Mouse (Mus musculus): ENCODE measurements around the gene Ypel3. TPM values are rescaled to one million over a fixed set of nuclear protein-coding genes. Genes with fewer than 3 reads are reported as not detected.

Ypel3 gene
- polyA plus RNA-seq, 1 experiment from 2014 or later: 119 TPM

DNA sequence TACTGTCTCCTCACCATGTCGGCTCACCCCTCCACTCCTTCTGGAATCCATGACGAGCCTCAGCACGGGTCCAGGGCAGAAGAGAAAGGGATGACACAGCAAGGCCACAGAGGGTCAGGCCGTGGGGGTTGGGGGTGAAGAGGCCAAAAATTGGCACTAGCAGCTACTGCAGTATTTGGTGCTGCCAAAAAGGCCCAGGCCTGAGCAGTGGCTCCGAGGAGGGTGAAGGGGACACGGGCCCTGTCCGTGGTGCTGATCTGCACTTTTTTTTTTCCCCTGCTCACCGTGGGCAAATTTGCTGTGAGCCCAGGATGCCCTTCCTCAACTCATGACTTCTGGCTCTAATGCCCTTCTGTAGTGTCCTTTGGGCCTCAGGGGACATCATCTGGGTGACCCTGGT is 48.6 kb downstream of the Ypel3 start:
- H3K36me3 ChIP-seq (ENCODE audit: control insufficient read depth, insufficient read depth): no peaks in the 10 kb centered on the region
- H3K9ac ChIP-seq (ENCODE audit: low read depth, low read length): no peak overlapping the region
- H3K27ac ChIP-seq (ENCODE audit: low read length): no peak overlapping the region
- H3K27me3 ChIP-seq (ENCODE audit: control insufficient read depth, insufficient read depth, low read depth, low read length): peaks cover 21% of the 10 kb centered on the region
- H3K4me3 ChIP-seq (ENCODE audit: low read depth, low read length): no peak overlapping the region
- no peaks in the 10 kb centered on the region for H3K4me1 ChIP-seq (ENCODE audit: control insufficient read depth, low read depth, low read length)
- H3K4me2 ChIP-seq (ENCODE audit: low read depth, low read length): no peak overlapping the region
- no peak for ATAC-seq (ENCODE audit: low read depth)
- H3K9me3 ChIP-seq (replicated peaks; ENCODE audit: control insufficient read depth, low read length): no peaks in the 10 kb centered on the region
- 19% methylated on average over 8 of the region's 8 CpGs for WGBS (ENCODE audit: insufficient replicate concordance)

DNA sequence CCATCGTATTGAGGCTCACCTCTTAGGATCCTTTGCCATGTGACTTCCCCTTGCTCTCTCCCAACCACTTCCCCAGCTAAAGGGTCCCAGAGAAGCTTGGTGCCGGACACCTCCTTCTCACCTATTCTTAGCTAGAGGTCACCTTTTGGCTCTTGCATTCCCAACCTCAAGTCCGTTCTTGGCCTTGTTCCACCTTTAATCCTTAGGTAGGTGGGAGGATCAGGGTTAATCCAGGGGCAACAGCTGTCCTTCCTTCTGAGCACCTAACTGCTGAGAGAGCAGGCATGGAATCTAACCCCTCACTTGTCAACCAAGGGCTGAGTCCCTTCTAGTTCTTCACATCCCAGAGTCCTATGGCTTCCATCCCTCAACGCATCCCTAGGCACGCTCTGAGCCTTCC is 49.2 kb downstream of the Ypel3 start:
- no peaks in the 10 kb centered on the region for H3K4me1 ChIP-seq (ENCODE audit: control insufficient read depth, low read depth, low read length)
- peaks cover 21% of the 10 kb centered on the region for H3K27me3 ChIP-seq (ENCODE audit: control insufficient read depth, insufficient read depth, low read depth, low read length)
- no peaks in the 10 kb centered on the region for H3K36me3 ChIP-seq (ENCODE audit: control insufficient read depth, insufficient read depth)
- no peak overlapping the region for H3K27ac ChIP-seq (ENCODE audit: low read length)
- H3K9ac ChIP-seq (ENCODE audit: low read depth, low read length): no peak overlapping the region
- no peak overlapping the region for H3K4me2 ChIP-seq (ENCODE audit: low read depth, low read length)
- ATAC-seq (ENCODE audit: low read depth): no peak
- 56% methylated on average over 5 of the region's 5 CpGs for WGBS (ENCODE audit: insufficient replicate concordance)
- H3K9me3 ChIP-seq (replicated peaks; ENCODE audit: control insufficient read depth, low read length): no peaks in the 10 kb centered on the region
- H3K4me3 ChIP-seq (ENCODE audit: low read depth, low read length): no peak overlapping the region

Other genes starting within 250 kb of the Ypel3 start
- 87.8 and 93.1 TPM in 2 replicates for gene Eif3c, start 210.5 kb upstream of the Ypel3 start, polyA plus RNA-seq (2015; fragmentation: Nextera tagmentation; extraction: Ambion mirVana)
- 2.3 and 2.4 TPM in 2 replicates for gene Apobr, start 192.0 kb upstream of the Ypel3 start, polyA plus RNA-seq (2015; fragmentation: Nextera tagmentation; extraction: Ambion mirVana)
- 11.7 and 11.9 TPM in 2 replicates for gene Cln3, start 191.1 kb upstream of the Ypel3 start, polyA plus RNA-seq (2015; fragmentation: Nextera tagmentation; extraction: Ambion mirVana)
- 0.09 and 0.27 TPM in 2 replicates for gene Il27, start 182.0 kb upstream of the Ypel3 start, polyA plus RNA-seq (2015; fragmentation: Nextera tagmentation; extraction: Ambion mirVana)
- gene Nupr1, start 146.1 kb upstream of the Ypel3 start, polyA plus RNA-seq (2015; fragmentation: Nextera tagmentation; extraction: Ambion mirVana): 4.2 and 5.8 TPM in 2 replicates
- 20.8 and 28.6 TPM in 2 replicates for gene Sgf29, start 127.6 kb upstream of the Ypel3 start, polyA plus RNA-seq (2015; fragmentation: Nextera tagmentation; extraction: Ambion mirVana)
- 69.5 and 88.7 TPM in 2 replicates for gene Sult1a1, start 100.5 kb upstream of the Ypel3 start, polyA plus RNA-seq (2015; fragmentation: Nextera tagmentation; extraction: Ambion mirVana)
- gene Bola2, start 81.6 kb upstream of the Ypel3 start, polyA plus RNA-seq (2015; fragmentation: Nextera tagmentation; extraction: Ambion mirVana): 72.6 and 78.4 TPM in 2 replicates
- gene Slx1b, start 81.2 kb upstream of the Ypel3 start, polyA plus RNA-seq (2015; fragmentation: Nextera tagmentation; extraction: Ambion mirVana): 2.4 and 2.8 TPM in 2 replicates
- gene Coro1a, start 69.2 kb upstream of the Ypel3 start, polyA plus RNA-seq (2015; fragmentation: Nextera tagmentation; extraction: Ambion mirVana): 98.9 and 105 TPM in 2 replicates
- 19.6 and 22.3 TPM in 2 replicates for gene Mapk3, start 17.4 kb upstream of the Ypel3 start, polyA plus RNA-seq (2015; fragmentation: Nextera tagmentation; extraction: Ambion mirVana)
- gene Gdpd3, start 10.6 kb upstream of the Ypel3 start, polyA plus RNA-seq (2015; fragmentation: Nextera tagmentation; extraction: Ambion mirVana): 0.36 and 0.55 TPM in 2 replicates
- 0.90 and 1.3 TPM in 2 replicates for gene Tbx6, start 4.5 kb downstream of the Ypel3 start, polyA plus RNA-seq (2015; fragmentation: Nextera tagmentation; extraction: Ambion mirVana)
- 82.2 and 91.1 TPM in 2 replicates for gene Ppp4c, start 15.5 kb downstream of the Ypel3 start, polyA plus RNA-seq (2015; fragmentation: Nextera tagmentation; extraction: Ambion mirVana)
- gene Fam57b, start 20.7 kb downstream of the Ypel3 start, polyA plus RNA-seq (2015; fragmentation: Nextera tagmentation; extraction: Ambion mirVana): not detected in 2 replicates
- not detected in 2 replicates for gene 4930451I11Rik, start 54.7 kb downstream of the Ypel3 start, polyA plus RNA-seq (2015; fragmentation: Nextera tagmentation; extraction: Ambion mirVana)
- gene Doc2a, start 70.5 kb downstream of the Ypel3 start, polyA plus RNA-seq (2015; fragmentation: Nextera tagmentation; extraction: Ambion mirVana): not detected in 2 replicates
- gene Hirip3, start 85.0 kb downstream of the Ypel3 start, polyA plus RNA-seq (2015; fragmentation: Nextera tagmentation; extraction: Ambion mirVana): 10.0 and 10.8 TPM in 2 replicates
- 25.7 and 26.6 TPM in 2 replicates for gene Ino80e, start 85.4 kb downstream of the Ypel3 start, polyA plus RNA-seq (2015; fragmentation: Nextera tagmentation; extraction: Ambion mirVana)
- 11.7 and 13.2 TPM in 2 replicates for gene Taok2, start 107.7 kb downstream of the Ypel3 start, polyA plus RNA-seq (2015; fragmentation: Nextera tagmentation; extraction: Ambion mirVana)
- gene Tmem219, start 146.0 kb downstream of the Ypel3 start, polyA plus RNA-seq (2015; fragmentation: Nextera tagmentation; extraction: Ambion mirVana): 18.7 and 20.0 TPM in 2 replicates
- 3.2 and 3.8 TPM in 2 replicates for gene Kctd13, start 151.9 kb downstream of the Ypel3 start, polyA plus RNA-seq (2015; fragmentation: Nextera tagmentation; extraction: Ambion mirVana)
- gene Asphd1, start 172.6 kb downstream of the Ypel3 start, polyA plus RNA-seq (2015; fragmentation: Nextera tagmentation; extraction: Ambion mirVana): not detected in 2 replicates
- gene Sez6l2, start 173.6 kb downstream of the Ypel3 start, polyA plus RNA-seq (2015; fragmentation: Nextera tagmentation; extraction: Ambion mirVana): 0.15 and 0.19 TPM in 2 replicates
- gene Cdipt, start 199.0 kb downstream of the Ypel3 start, polyA plus RNA-seq (2015; fragmentation: Nextera tagmentation; extraction: Ambion mirVana): 39.5 and 42.6 TPM in 2 replicates
- 0.30 and 0.74 TPM in 2 replicates for gene Cdiptos, start 199.1 kb downstream of the Ypel3 start, polyA plus RNA-seq (2015; fragmentation: Nextera tagmentation; extraction: Ambion mirVana)
- gene Mvp, start 237.7 kb downstream of the Ypel3 start, polyA plus RNA-seq (2015; fragmentation: Nextera tagmentation; extraction: Ambion mirVana): 7.7 and 8.9 TPM in 2 replicates
- not detected in 2 replicates for gene Pagr1b, start 239.5 kb downstream of the Ypel3 start, polyA plus RNA-seq (2015; fragmentation: Nextera tagmentation; extraction: Ambion mirVana)
- gene Pagr1a, start 240.4 kb downstream of the Ypel3 start, polyA plus RNA-seq (2015; fragmentation: Nextera tagmentation; extraction: Ambion mirVana): 17.2 and 24.3 TPM in 2 replicates
- 10.7 and 17.7 TPM in 2 replicates for gene Gm42742, start 244.1 kb downstream of the Ypel3 start, polyA plus RNA-seq (2015; fragmentation: Nextera tagmentation; extraction: Ambion mirVana)
- gene Prrt2, start 244.3 kb downstream of the Ypel3 start, polyA plus RNA-seq (2015; fragmentation: Nextera tagmentation; extraction: Ambion mirVana): 0.24 and 0.67 TPM in 2 replicates